Mouse (Mus musculus): ENCODE measurements around the gene Plk5. TPM values are rescaled to one million over a fixed set of nuclear protein-coding genes. Genes with fewer than 3 reads are reported as not detected.

Plk5 gene
- polyA plus RNA-seq, 2 experiments = 0.48 to 1.9 TPM

DNA sequence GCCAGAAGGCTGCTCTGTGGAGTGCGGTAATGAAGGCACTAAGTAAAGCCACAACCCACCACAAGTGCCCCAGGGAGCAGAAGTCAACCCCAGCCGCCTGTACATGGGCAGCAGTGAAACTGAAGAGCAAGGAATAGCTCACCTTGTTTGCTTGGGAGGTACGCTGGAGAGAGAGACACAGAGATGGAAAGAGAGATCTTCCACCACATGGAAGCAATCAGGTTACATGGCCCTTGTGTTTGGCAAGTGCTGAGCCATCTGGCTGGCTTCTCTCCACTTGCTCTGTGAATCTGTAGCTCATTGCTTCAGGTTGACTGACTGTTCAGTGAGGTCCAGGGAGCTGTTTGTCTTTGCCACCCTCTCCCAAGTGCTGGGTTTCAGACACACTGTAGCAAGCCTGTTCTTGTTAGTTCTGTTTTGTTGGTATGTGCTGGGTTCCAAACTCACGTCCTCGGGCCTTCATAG is 23.7 kb upstream of the Plk5 start:
- no peak for TF ChIP-seq POLR2A (IDR thresholded peaks at IDR 0.05; ENCODE audit: borderline replicate concordance, extremely low read depth, insufficient read depth, insufficient read length)
- ATAC-seq (ENCODE audit: low FRiP score, low read depth) = no peak
- no peak for DNase-seq (ENCODE audit: low spot score)
- Histone ChIP-seq H3K4me1 (ENCODE audit: control insufficient read depth, insufficient read depth, low read length) (peaks cover 10% of the 10 kb centered on the region), H3K4me3 (replicated peaks; ENCODE audit: low read length) (no peak overlapping the region), H3K9ac (ENCODE audit: low read depth, low read length, severe bottlenecking) (no peak overlapping the region), H3K27me3 (ENCODE audit: control insufficient read depth, insufficient read depth, low read length) (no peaks in the 10 kb centered on the region), H3K36me3 (ENCODE audit: control insufficient read depth, insufficient read depth, low read length) (no peaks in the 10 kb centered on the region), H3K4me2 (replicated peaks; ENCODE audit: low read depth, low read length, severe bottlenecking) (no peak overlapping the region), H3K9me3 (ENCODE audit: control insufficient read depth, low read length) (no peaks in the 10 kb centered on the region), H3K27ac (replicated peaks; ENCODE audit: low read depth, low read length) (no peak overlapping the region)
- 71% methylated on average over 5 of the region's 5 CpGs for WGBS

DNA sequence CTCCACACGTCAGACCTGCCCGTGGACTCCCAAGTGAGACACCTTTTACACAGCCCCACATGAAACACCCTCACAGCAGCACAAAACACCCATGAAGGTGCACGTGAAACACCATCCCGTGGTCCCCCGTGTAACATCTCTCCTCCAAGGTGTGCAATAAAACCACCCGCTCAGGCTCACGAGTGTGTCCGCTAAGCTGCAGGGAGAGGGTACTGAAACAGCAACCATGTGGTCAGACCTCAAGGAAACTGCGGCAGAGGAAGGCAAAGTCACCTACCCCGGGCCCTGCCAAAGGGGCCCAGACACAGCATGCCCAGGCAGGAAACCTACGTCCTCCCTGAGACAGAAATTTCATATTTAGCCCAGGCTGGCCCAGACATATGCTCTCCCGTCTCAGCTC is 20.0 kb upstream of the Plk5 start:
- H3K27me3 ChIP-seq (ENCODE audit: control insufficient read depth, insufficient read depth, low read length) = peaks cover 12% of the 10 kb centered on the region
- H3K4me3 ChIP-seq (replicated peaks; ENCODE audit: low read length) = no peak overlapping the region
- H3K27ac ChIP-seq (replicated peaks; ENCODE audit: low read depth, low read length) = no peak overlapping the region
- DNase-seq (ENCODE audit: low spot score) (no peak), ATAC-seq (ENCODE audit: low FRiP score, low read depth) (no peak)
- WGBS = 82% methylated on average over 12 of the region's 12 CpGs
- H3K9ac ChIP-seq (ENCODE audit: low read depth, low read length, severe bottlenecking) = no peak overlapping the region
- H3K9me3 ChIP-seq (ENCODE audit: control insufficient read depth, low read length) = no peaks in the 10 kb centered on the region
- H3K4me1 ChIP-seq (ENCODE audit: control insufficient read depth, insufficient read depth, low read length) = 0 out of 2 replicates have a peak, but pooled peaks cover 3% of the 10 kb centered on the region
- no peak overlapping the region for H3K4me2 ChIP-seq (replicated peaks; ENCODE audit: low read depth, low read length, severe bottlenecking)
- no peaks in the 10 kb centered on the region for H3K36me3 ChIP-seq (ENCODE audit: control insufficient read depth, insufficient read depth, low read length)
- no peak for TF ChIP-seq POLR2A (IDR thresholded peaks at IDR 0.05; ENCODE audit: borderline replicate concordance, extremely low read depth, insufficient read depth, insufficient read length)

DNA sequence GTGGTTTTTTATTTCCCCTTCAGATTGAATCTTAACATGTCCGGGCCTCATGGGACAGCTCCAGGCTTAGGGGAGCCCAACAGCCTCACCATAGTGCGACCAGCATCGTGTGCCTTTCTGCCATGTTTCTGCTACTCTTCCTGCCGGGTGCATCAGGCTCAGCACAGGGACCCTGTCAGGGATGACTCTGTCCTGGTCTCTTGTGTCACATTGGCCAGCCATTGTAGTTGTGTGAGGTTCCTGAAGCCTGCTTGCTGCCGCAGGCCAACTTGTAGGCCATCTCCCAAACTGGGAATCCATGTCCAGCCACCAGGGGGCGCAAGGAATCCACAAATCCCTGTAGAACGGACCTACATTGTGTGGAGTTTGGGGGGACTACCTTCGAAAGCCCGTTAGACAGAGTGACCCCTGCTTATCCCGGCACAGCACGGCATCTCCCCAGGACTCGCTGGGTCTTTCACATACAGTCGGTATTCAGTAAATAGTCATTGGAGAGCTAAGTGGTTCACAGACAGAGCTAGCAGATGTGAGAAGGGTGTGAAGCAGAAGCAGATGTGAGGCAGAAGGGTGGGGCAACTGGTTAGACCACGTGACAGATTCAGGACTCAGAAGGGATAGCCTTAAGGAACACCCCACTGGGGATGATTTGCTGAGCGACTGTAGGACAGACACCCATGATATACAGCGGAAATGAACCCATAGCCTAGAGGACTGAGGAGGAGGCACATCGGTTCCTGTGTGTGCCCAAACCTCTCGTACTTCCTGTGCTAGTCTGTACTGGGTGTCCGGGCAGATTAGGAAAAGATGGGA is 16.1 kb upstream of the Plk5 start:
- Histone ChIP-seq H3K9me3 (ENCODE audit: control insufficient read depth, low read length) (no peaks in the 10 kb centered on the region), H3K4me1 (ENCODE audit: control insufficient read depth, insufficient read depth, low read length) (peaks cover 16% of the 10 kb centered on the region), H3K4me3 (replicated peaks; ENCODE audit: low read length) (no peak overlapping the region; the same call in 1 of the 2 replicates), H3K36me3 (ENCODE audit: control insufficient read depth, insufficient read depth, low read length) (no peaks in the 10 kb centered on the region), H3K4me2 (replicated peaks; ENCODE audit: low read depth, low read length, severe bottlenecking) (peak overlapping the region; percentile 34), H3K27me3 (ENCODE audit: control insufficient read depth, insufficient read depth, low read length) (peaks cover 50% of the 10 kb centered on the region), H3K27ac (replicated peaks; ENCODE audit: low read depth, low read length) (no peak overlapping the region), H3K9ac (ENCODE audit: low read depth, low read length, severe bottlenecking) (no peak overlapping the region)
- TF ChIP-seq POLR2A (IDR thresholded peaks at IDR 0.05; ENCODE audit: borderline replicate concordance, extremely low read depth, insufficient read depth, insufficient read length) = no peak
- DNase-seq (ENCODE audit: low spot score) (peak; percentile 71), ATAC-seq (ENCODE audit: low FRiP score, low read depth) (peak; percentile 30; the same call in 1 of the 2 replicates)
- WGBS = 21% methylated on average over 19 of the region's 19 CpGs

DNA sequence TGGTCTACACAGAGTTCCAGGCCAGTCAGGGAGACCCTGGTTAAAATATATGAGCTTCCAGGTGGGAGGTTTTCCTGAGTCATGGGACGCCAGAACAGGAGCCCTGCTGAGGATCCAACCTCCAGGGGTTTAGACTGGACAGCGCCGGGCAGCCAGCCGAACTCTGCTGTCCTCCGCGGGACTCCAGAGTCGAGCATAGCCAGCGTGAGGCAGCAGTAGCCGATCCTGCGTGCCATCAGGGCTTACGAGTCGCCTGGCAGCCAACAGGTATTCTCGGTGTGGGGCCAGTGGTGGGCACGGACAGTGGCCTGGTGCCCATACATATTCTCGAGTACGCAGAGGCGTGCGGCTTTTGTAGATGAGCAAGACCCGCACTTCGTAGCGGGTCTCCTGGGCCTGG is 15.2 kb upstream of the Plk5 start:
- DNase-seq (ENCODE audit: low spot score) (no peak), ATAC-seq (ENCODE audit: low FRiP score, low read depth) (no peak)
- Histone ChIP-seq H3K9ac (ENCODE audit: low read depth, low read length, severe bottlenecking) (no peak overlapping the region), H3K9me3 (ENCODE audit: control insufficient read depth, low read length) (no peaks in the 10 kb centered on the region), H3K4me3 (replicated peaks; ENCODE audit: low read length) (no peak overlapping the region; the same call in 1 of the 2 replicates), H3K36me3 (ENCODE audit: control insufficient read depth, insufficient read depth, low read length) (no peaks in the 10 kb centered on the region), H3K27me3 (ENCODE audit: control insufficient read depth, insufficient read depth, low read length) (peaks cover 59% of the 10 kb centered on the region), H3K4me1 (ENCODE audit: control insufficient read depth, insufficient read depth, low read length) (peaks cover 16% of the 10 kb centered on the region), H3K4me2 (replicated peaks; ENCODE audit: low read depth, low read length, severe bottlenecking) (no peak overlapping the region), H3K27ac (replicated peaks; ENCODE audit: low read depth, low read length) (no peak overlapping the region)
- TF ChIP-seq POLR2A (IDR thresholded peaks at IDR 0.05; ENCODE audit: borderline replicate concordance, extremely low read depth, insufficient read depth, insufficient read length) = no peak
- 19% methylated on average over 21 of the region's 21 CpGs for WGBS

DNA sequence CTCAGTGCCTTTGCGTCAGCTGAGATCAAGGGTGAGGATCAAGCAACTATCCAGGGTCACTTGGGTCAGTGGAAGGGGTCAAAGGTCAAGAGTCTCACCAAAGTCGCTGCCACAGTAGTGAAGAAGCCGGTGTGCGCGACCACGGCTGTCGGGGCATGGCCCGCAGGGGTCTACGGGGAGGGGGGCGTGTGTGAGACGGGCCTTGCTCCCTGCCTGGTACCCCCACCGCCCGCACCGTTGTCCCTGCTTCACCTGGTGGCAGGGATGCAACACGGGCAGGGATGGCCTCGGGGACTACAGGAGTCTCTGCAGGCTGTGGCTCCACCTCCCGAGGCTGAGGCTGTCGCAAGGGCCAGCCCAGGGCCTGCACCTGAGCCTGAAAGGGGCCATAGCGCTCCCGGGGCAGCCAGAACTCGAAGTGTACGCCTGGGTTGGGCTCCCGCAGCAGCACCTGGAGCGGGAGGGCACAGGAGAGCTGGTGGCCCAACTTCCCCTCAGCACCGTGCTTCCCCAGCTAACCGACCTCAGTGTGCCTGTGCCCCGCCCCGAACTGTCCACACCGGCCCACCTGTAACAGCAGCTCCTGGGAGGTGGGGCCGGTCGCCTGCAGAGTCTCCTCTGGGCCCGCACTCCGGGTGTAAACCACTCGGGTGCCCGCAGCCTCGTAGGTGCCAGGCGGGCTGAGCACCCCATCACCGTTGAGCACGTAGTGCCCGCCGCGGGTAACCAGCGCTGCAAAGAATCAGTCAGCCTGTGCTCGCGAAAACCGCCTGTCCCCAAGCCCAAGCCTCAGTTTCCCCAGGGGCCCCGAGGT is 14.6 kb upstream of the Plk5 start:
- Histone ChIP-seq H3K9ac (ENCODE audit: low read depth, low read length, severe bottlenecking) (no peak overlapping the region), H3K4me1 (ENCODE audit: control insufficient read depth, insufficient read depth, low read length) (peaks cover 16% of the 10 kb centered on the region), H3K27me3 (ENCODE audit: control insufficient read depth, insufficient read depth, low read length) (peaks cover 65% of the 10 kb centered on the region), H3K27ac (replicated peaks; ENCODE audit: low read depth, low read length) (no peak overlapping the region), H3K36me3 (ENCODE audit: control insufficient read depth, insufficient read depth, low read length) (no peaks in the 10 kb centered on the region), H3K4me3 (replicated peaks; ENCODE audit: low read length) (peak overlapping the region; percentile 34), H3K9me3 (ENCODE audit: control insufficient read depth, low read length) (no peaks in the 10 kb centered on the region), H3K4me2 (replicated peaks; ENCODE audit: low read depth, low read length, severe bottlenecking) (peak overlapping the region; percentile 49)
- ATAC-seq (ENCODE audit: low FRiP score, low read depth) (no peak), DNase-seq (ENCODE audit: low spot score) (no peak)
- no peak for TF ChIP-seq POLR2A (IDR thresholded peaks at IDR 0.05; ENCODE audit: borderline replicate concordance, extremely low read depth, insufficient read depth, insufficient read length)
- WGBS = 4% methylated on average over 33 of the region's 47 CpGs
